Mouse (Mus musculus): ENCODE results near the gene Cxcr6.

DNA sequence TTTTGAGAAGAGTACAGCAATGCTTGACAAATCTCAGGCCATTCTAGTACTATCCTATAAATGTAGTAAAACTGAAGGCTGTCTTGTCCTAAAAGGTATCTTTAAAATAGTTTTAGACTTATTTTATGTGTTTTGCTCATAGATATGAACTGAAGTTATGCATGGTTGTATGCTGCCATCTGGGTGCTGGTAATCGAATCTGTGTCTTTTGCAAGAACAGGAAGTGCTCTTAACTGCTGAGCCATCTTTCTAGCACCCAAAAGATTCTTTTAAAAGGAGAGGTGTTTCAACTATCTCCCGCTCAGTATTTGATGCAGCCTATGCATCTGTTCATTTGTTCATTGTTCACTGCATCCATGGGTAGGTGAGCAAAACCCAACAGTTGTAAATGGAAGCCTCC is 1.0 kb upstream of the Cxcr6 start:
- TF ChIP-seq CTCF (IDR thresholded peaks at IDR 0.05; ENCODE audit: extremely low read depth, insufficient read depth, low read length), result no peak
- TF ChIP-seq POLR2A (IDR thresholded peaks at IDR 0.05; ENCODE audit: extremely low read depth, insufficient read depth, low read length), result no peak

Measured in cortical plate, adult 2 months (tissue).